8 mouse cellular contexts compared by ENCODE assay signal in the genomic region with DNA sequence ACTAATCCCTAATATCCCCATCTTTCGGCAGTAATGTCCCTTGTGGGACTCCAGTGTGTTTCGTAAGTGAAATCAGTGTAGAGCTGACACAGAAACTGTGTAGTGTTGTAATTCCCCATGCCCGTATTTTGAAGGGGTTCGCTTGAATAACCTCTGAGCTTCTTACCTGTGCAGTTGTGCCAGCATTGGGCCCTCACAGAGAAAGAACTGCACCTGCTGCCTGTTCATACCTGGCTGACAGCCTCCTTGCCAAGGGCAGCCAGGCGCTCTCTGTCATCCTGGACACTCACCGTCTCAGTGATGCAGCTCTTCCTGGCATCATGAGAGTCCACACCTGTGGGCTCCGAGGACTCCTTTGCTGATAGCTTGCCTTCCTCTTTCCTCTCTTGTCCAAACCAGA. TPM values are rescaled to one million over a fixed set of nuclear protein-coding genes. Genes with fewer than 3 reads are reported as not detected.
DNase-seq lines count a peak whose midpoint lies in the region; ATAC-seq and TF ChIP-seq lines count a peak whose summit lies in the region.

No protein-coding gene starts in this region.

- H3K36me3 ChIP-seq in spleen, adult 2 months (ENCODE audit: control insufficient read depth, insufficient read depth, low read length) = peaks cover 4% of the 10 kb centered on the region
- no peaks in the 10 kb centered on the region for H3K36me3 ChIP-seq in liver, embryonic 11.5 days (ENCODE audit: control insufficient read depth, insufficient read depth, low read length)
- no peaks in the 10 kb centered on the region for H3K36me3 ChIP-seq in stomach, postnatal 0 days (ENCODE audit: control insufficient read depth, insufficient read depth, low read length)

- no peak for TF ChIP-seq EP300 in stomach, postnatal 0 days (optimal IDR thresholded peaks at IDR 0.05)

- H3K27ac ChIP-seq in spleen, adult 2 months (ENCODE audit: insufficient read depth, low read length) = no peak overlapping the region
- H3K27ac ChIP-seq in liver, embryonic 11.5 days (ENCODE audit: low read depth, low read length) = no peak overlapping the region
- H3K27ac ChIP-seq in stomach, postnatal 0 days (replicated peaks) = 0 out of 2 replicates have a peak overlapping the region, but pooled peaks have one; percentile 24

- peak overlapping the region; percentile 99 for H3K4me2 ChIP-seq in liver, embryonic 11.5 days
- peak overlapping the region; percentile 99 for H3K4me2 ChIP-seq in stomach, postnatal 0 days (replicated peaks; ENCODE audit: low read depth)

- ATAC-seq in liver, embryonic 11.5 days (replicated peaks; ENCODE audit: low FRiP score) = no peak
- ATAC-seq in stomach, postnatal 0 days (ENCODE audit: low FRiP score, low TSS enrichment) = no peak

- TF ChIP-seq POLR2A in spleen, adult 2 months (IDR thresholded peaks at IDR 0.05; ENCODE audit: low read depth, low read length) = no peak

- peak overlapping the region; percentile 87; the same call in 1 of the 2 replicates for H3K4me3 ChIP-seq in spleen, adult 2 months (ENCODE audit: extremely low read depth, insufficient read depth, insufficient read length)
- peak overlapping the region; percentile 87 for H3K4me3 ChIP-seq in liver, embryonic 11.5 days (ENCODE audit: low read depth, low read length)
- H3K4me3 ChIP-seq in stomach, postnatal 0 days (ENCODE audit: low read depth, low read length) = peak overlapping the region; percentile 88

- no peaks in the 10 kb centered on the region for H3K9me3 ChIP-seq in liver, embryonic 11.5 days (ENCODE audit: control insufficient read depth, low read length)
- no peaks in the 10 kb centered on the region for H3K9me3 ChIP-seq in stomach, postnatal 0 days (ENCODE audit: control insufficient read depth, low read length)

- peaks cover 8% of the 10 kb centered on the region for H3K4me1 ChIP-seq in spleen, adult 2 months (ENCODE audit: control insufficient read depth, insufficient read depth, insufficient read length)
- peaks cover 20% of the 10 kb centered on the region for H3K4me1 ChIP-seq in liver, embryonic 11.5 days (replicated peaks; ENCODE audit: control insufficient read depth, insufficient read depth, low read length)
- H3K4me1 ChIP-seq in stomach, postnatal 0 days (replicated peaks; ENCODE audit: control insufficient read depth, insufficient read depth) = peaks cover 3% of the 10 kb centered on the region; the same call in 1 of the 2 replicates

- DNase-seq in cerebellum, adult 11 months = peak; percentile 50
- no peak for DNase-seq in cerebellum, postnatal 4 days (ENCODE audit: low spot score in 2 of 2)
- no peak for DNase-seq in spleen, adult 2 months (ENCODE audit: low read depth in 1 of 2, low spot score in 2 of 2)
- no peak for DNase-seq in spleen, postnatal 4 days (ENCODE audit: low spot score in 2 of 2)
- DNase-seq in liver, embryonic 11.5 days (ENCODE audit: low spot score) = no peak
- no peak for DNase-seq in stomach, postnatal 0 days (ENCODE audit: low spot score)
- DNase-seq in thymus, postnatal 25 days = no peak
- no peak for DNase-seq in B cell, adult 2 months

- no peak for TF ChIP-seq CTCF in spleen, adult 2 months (IDR thresholded peaks at IDR 0.05; ENCODE audit: extremely low read depth, insufficient read depth, insufficient read length, insufficient replicate concordance)
- TF ChIP-seq CTCF in stomach, postnatal 0 days (IDR thresholded peaks at IDR 0.05; ENCODE audit: low read depth) = no peak

- peak overlapping the region; percentile 89 for H3K9ac ChIP-seq in liver, embryonic 11.5 days (ENCODE audit: low read depth, low read length)
- peak overlapping the region; percentile 23; the same call in 1 of the 2 replicates for H3K9ac ChIP-seq in stomach, postnatal 0 days (ENCODE audit: low read length)

- no peaks in the 10 kb centered on the region for H3K27me3 ChIP-seq in spleen, adult 2 months (ENCODE audit: control insufficient read depth, insufficient read depth, low read length)
- no peaks in the 10 kb centered on the region for H3K27me3 ChIP-seq in liver, embryonic 11.5 days (replicated peaks; ENCODE audit: control insufficient read depth, insufficient read depth, low read length)
- no peaks in the 10 kb centered on the region for H3K27me3 ChIP-seq in stomach, postnatal 0 days (ENCODE audit: control insufficient read depth, insufficient read depth, low read length)

- 91% methylated on average over 7 of the region's 7 CpGs for WGBS in spleen, adult 2 months
- WGBS in liver, embryonic 11.5 days = 80% methylated on average over 7 of the region's 7 CpGs
- 71% methylated on average over 7 of the region's 7 CpGs for WGBS in stomach, postnatal 0 days

RNA-seq across cellular contexts. Expression of a gene that starts 1.3 kb away (rescaled TPM):
- polyA plus RNA-seq in spleen, adult 2 months (2012; rRNA removed) = 35.3 and 35.5 TPM in 2 replicates
- polyA plus RNA-seq in liver, embryonic 11.5 days (2014; fragmentation: Nextera tagmentation; extraction: Ambion mirVana) = 18.1 and 19.1 TPM in 2 replicates
- 20.1 and 20.9 TPM in 2 replicates for polyA plus RNA-seq in stomach, postnatal 0 days (2015; fragmentation: Nextera tagmentation; extraction: Ambion mirVana)

RNA-seq across cellular contexts. Expression of a gene that starts 30.0 kb away (rescaled TPM):
- polyA plus RNA-seq in spleen, adult 2 months (2012; rRNA removed) = 6.7 and 7.2 TPM in 2 replicates
- polyA plus RNA-seq in liver, embryonic 11.5 days (2014; fragmentation: Nextera tagmentation; extraction: Ambion mirVana) = 0.16 and 0.33 TPM in 2 replicates
- polyA plus RNA-seq in stomach, postnatal 0 days (2015; fragmentation: Nextera tagmentation; extraction: Ambion mirVana) = 208 and 229 TPM in 2 replicates

Comparison
In these comparisons a context has a peak if more than half of its experiments do, and no peak if none do; other contexts are left out.
1. RNA of a gene that starts 30.0 kb away (polyA plus RNA-seq): 208 to 229 TPM in stomach, postnatal 0 days; 6.7 to 7.2 TPM in spleen, adult 2 months and 0.16 to 0.33 TPM in liver, embryonic 11.5 days; every median in the first group is over 10 times any median in the second.
2. Peak in every context shown above with its lines, with median percentiles within 50 percentile points of each other: H3K4me3 ChIP-seq.